ENCODE assay signal across 13 mouse cellular contexts in the genomic region with DNA sequence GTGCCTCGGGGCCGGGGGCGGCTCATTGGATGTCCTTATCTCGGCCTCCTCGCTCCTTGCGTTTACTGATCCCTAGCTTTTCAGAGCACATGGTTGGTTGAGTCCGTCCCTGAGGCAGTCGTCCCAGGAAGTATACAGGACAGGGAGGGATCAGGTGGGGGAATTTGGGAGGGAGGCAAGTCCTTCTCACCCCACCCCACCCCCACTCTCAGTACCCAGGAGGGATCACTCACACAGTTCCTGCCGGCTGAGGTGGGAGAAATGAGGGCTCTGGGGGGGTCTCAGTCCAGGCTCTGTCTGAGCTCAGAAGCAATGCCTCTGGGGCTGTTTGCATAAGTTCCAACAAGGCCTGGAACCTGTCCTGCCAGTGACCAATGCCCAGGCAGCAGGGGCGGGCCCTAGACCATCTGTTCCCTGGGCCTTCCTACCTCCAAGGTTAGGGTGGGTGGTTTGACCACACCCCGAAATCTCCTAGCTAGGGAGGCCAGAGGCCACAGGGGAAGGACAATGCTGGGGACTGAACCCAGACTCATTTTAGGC. TPM values are rescaled to one million over a fixed set of nuclear protein-coding genes. Genes with fewer than 3 reads are reported as not detected.
DNase-seq lines count a peak whose midpoint lies in the region; ATAC-seq lines count a peak whose summit lies in the region.
"Had no signal": no experiment of that assay in that cellular context is flagged by ENCODE, and none has a peak within 500 bp of the region (broad histone marks: within the 10 kb centered on the region; RNA-seq: fewer than 3 reads in every experiment).

No protein-coding gene starts in this region.

- ATAC-seq in midbrain, embryonic 16.5 days, result no peak
- ATAC-seq: forebrain, embryonic 15.5 days had no signal

- peaks cover 9% of the 10 kb centered on the region; the same call in 1 of the 2 replicates for H3K4me1 ChIP-seq in midbrain, embryonic 16.5 days (ENCODE audit: control insufficient read depth, insufficient read depth, low read length)
- peaks cover 43% of the 10 kb centered on the region for H3K4me1 ChIP-seq in midbrain, embryonic 10.5 days

- intact Hi-C loops in heart, postnatal 25 days (cut with DNase I), result loop anchor here (10.0 kb wide), 1 partner anchor 319 kb away; no protein-coding TSS in a partner anchor

- no peak overlapping the region for H3K9ac ChIP-seq in midbrain, embryonic 16.5 days (ENCODE audit: low read depth, low read length)
- H3K9ac ChIP-seq: forebrain, embryonic 15.5 days had no signal

- 25% methylated on average over 11 of the region's 11 CpGs for WGBS in midbrain, embryonic 16.5 days
- WGBS in midbrain, embryonic 10.5 days, result 28% methylated on average over 11 of the region's 11 CpGs

- DNase-seq in heart, adult 11 months, result peak; percentile 93
- no peak for DNase-seq in heart, postnatal 25 days (ENCODE audit: low spot score)
- DNase-seq in urinary bladder, postnatal 14 days (ENCODE audit: low spot score), result peak; percentile 47
- DNase-seq in urinary bladder, adult 18-20 months (ENCODE audit: low spot score in 2 of 2), result no peak
- DNase-seq in kidney, postnatal 36 days, result peak; percentile 80 to 86
- no peak for DNase-seq in midbrain, embryonic 10.5 days (ENCODE audit: low spot score)
- DNase-seq in embryo, embryonic 10 days (ENCODE audit: low spot score), result no peak
- DNase-seq: heart, postnatal 14 days; left cerebral cortex, postnatal 4 days; right cerebral cortex, postnatal 25 days; thymus, adult 18-20 months had no signal

- H3K36me3 ChIP-seq in midbrain, embryonic 16.5 days (ENCODE audit: control insufficient read depth, insufficient read depth, low read length), result no peaks in the 10 kb centered on the region
- no peaks in the 10 kb centered on the region for H3K36me3 ChIP-seq in midbrain, embryonic 10.5 days
- H3K36me3 ChIP-seq: forebrain, embryonic 15.5 days had no signal

- no peak overlapping the region for H3K27ac ChIP-seq in midbrain, embryonic 16.5 days (ENCODE audit: low read length)
- no peak overlapping the region for H3K27ac ChIP-seq in midbrain, embryonic 10.5 days (replicated peaks)
- H3K27ac ChIP-seq: forebrain, embryonic 15.5 days had no signal

- 0 out of 2 replicates have a peak, but pooled peaks cover 3% of the 10 kb centered on the region for H3K9me3 ChIP-seq in midbrain, embryonic 16.5 days (replicated peaks; ENCODE audit: control insufficient read depth, low read length, poor library complexity, severe bottlenecking)
- H3K9me3 ChIP-seq in midbrain, embryonic 10.5 days (replicated peaks), result no peaks in the 10 kb centered on the region; the same call in 1 of the 2 replicates
- H3K9me3 ChIP-seq: forebrain, embryonic 15.5 days had no signal

- peaks cover 19% of the 10 kb centered on the region for H3K27me3 ChIP-seq in midbrain, embryonic 16.5 days (ENCODE audit: control insufficient read depth, insufficient read depth, low read depth, low read length)
- peaks cover 73% of the 10 kb centered on the region for H3K27me3 ChIP-seq in midbrain, embryonic 10.5 days (ENCODE audit: low read depth, poor library complexity, severe bottlenecking)

- no peak overlapping the region for H3K4me3 ChIP-seq in midbrain, embryonic 16.5 days (ENCODE audit: low read depth, low read length)
- H3K4me3 ChIP-seq in midbrain, embryonic 10.5 days, result no peak overlapping the region
- H3K4me3 ChIP-seq: forebrain, embryonic 15.5 days had no signal

- H3K4me2 ChIP-seq in midbrain, embryonic 16.5 days (ENCODE audit: low read length), result no peak overlapping the region
- H3K4me2 ChIP-seq: forebrain, embryonic 15.5 days had no signal

RNA-seq across cellular contexts. Expression of a gene that starts 7.4 kb away (rescaled TPM):
- 10 to 100 TPM; 13.9 to 17.8 TPM for total RNA-seq in heart, postnatal 25 days (2021)
- polyA plus RNA-seq in midbrain, embryonic 16.5 days (2015; fragmentation: Nextera tagmentation; extraction: Ambion mirVana), result 3.8 and 4.4 TPM in 2 replicates
- polyA plus RNA-seq in midbrain, embryonic 10.5 days (2016; fragmentation: Nextera tagmentation; extraction: Ambion mirVana), result 3.8 and 4.1 TPM in 2 replicates

RNA-seq across cellular contexts. Expression of a gene that starts 56.4 kb away (rescaled TPM):
- 10 to 100 TPM in 1 of 2 experiments, 1 to 10 TPM in 1; 10.0 to 10.7 TPM for total RNA-seq in heart, postnatal 25 days (2021)
- 8.9 and 9.6 TPM in 2 replicates for polyA plus RNA-seq in midbrain, embryonic 16.5 days (2015; fragmentation: Nextera tagmentation; extraction: Ambion mirVana)
- polyA plus RNA-seq in midbrain, embryonic 10.5 days (2016; fragmentation: Nextera tagmentation; extraction: Ambion mirVana), result 8.0 and 8.5 TPM in 2 replicates

Comparison
In these comparisons a context has a peak if more than half of its experiments do, and no peak if none do; other contexts are left out.
1. DNase-seq: peak in heart, adult 11 months (single experiment), urinary bladder, postnatal 14 days (single experiment) and kidney, postnatal 36 days (2 of 2); none in heart, postnatal 25 days (single experiment), urinary bladder, adult 18-20 months (0 of 2), midbrain, embryonic 10.5 days (single experiment) and embryo, embryonic 10 days (single experiment).